ENCODE assay signal across 10 mouse cellular contexts in genomic region chr9:122204508-122204907, GRCm38 (mm10).
DNase-seq lines count a peak whose midpoint lies in the region; ATAC-seq and TF ChIP-seq lines count a peak whose summit lies in the region.
"Had no signal": no experiment of that assay in that cellular context is flagged by ENCODE, and none has a peak within 500 bp of the region (broad histone marks: within the 10 kb centered on the region; RNA-seq: fewer than 3 reads in every experiment).

No protein-coding gene starts in this region.

- no peak overlapping the region for H3K4me2 ChIP-seq in neural tube, embryonic 11.5 days (ENCODE audit: low read depth)
- H3K4me2 ChIP-seq in midbrain, embryonic 13.5 days (replicated peaks): no peak overlapping the region
- H3K4me2 ChIP-seq: limb, embryonic 13.5 days had no signal

- no peaks in the 10 kb centered on the region for H3K9me3 ChIP-seq in E14TG2a.4 (ENCODE audit: low read length)
- H3K9me3 ChIP-seq in neural tube, embryonic 11.5 days (ENCODE audit: control insufficient read depth, low read length): no peaks in the 10 kb centered on the region
- H3K9me3 ChIP-seq in midbrain, embryonic 13.5 days: no peaks in the 10 kb centered on the region
- H3K9me3 ChIP-seq: limb, embryonic 13.5 days had no signal

- ATAC-seq in neural tube, embryonic 11.5 days (ENCODE audit: insufficient read depth, low FRiP score, low TSS enrichment): no peak
- no peak for ATAC-seq in midbrain, embryonic 13.5 days

- H3K4me3 ChIP-seq in kidney, adult 2 months (ENCODE audit: insufficient read depth, low read depth, low read length): no peak overlapping the region
- H3K4me3 ChIP-seq in E14TG2a.4 (replicated peaks; ENCODE audit: low read length): no peak overlapping the region
- H3K4me3 ChIP-seq in bone marrow macrophage, adult 2 months (ENCODE audit: insufficient read depth, low read length): no peak overlapping the region
- H3K4me3 ChIP-seq in neural tube, embryonic 11.5 days (ENCODE audit: low read depth, low read length): no peak overlapping the region
- H3K4me3 ChIP-seq in midbrain, embryonic 13.5 days (replicated peaks): no peak overlapping the region
- H3K4me3 ChIP-seq: limb, embryonic 13.5 days had no signal

- H3K4me1 ChIP-seq in kidney, adult 2 months (ENCODE audit: control insufficient read depth, insufficient read depth, low read length): no peaks in the 10 kb centered on the region
- peaks cover 7% of the 10 kb centered on the region for H3K4me1 ChIP-seq in E14TG2a.4 (replicated peaks; ENCODE audit: low read depth, low read length)
- peaks cover 6% of the 10 kb centered on the region; the same call in 1 of the 2 replicates for H3K4me1 ChIP-seq in bone marrow macrophage, adult 2 months (ENCODE audit: control insufficient read depth, insufficient read depth, low read length)
- H3K4me1 ChIP-seq in neural tube, embryonic 11.5 days (ENCODE audit: control insufficient read depth, insufficient read depth, low read length): peaks cover 3% of the 10 kb centered on the region; the same call in 1 of the 2 replicates
- H3K4me1 ChIP-seq in midbrain, embryonic 13.5 days (replicated peaks): peaks cover 10% of the 10 kb centered on the region

- no peak for TF ChIP-seq POLR2A in kidney, adult 2 months (IDR thresholded peaks at IDR 0.05; ENCODE audit: low read depth, low read length)
- TF ChIP-seq POLR2A in bone marrow macrophage, adult 2 months (IDR thresholded peaks at IDR 0.05; ENCODE audit: borderline replicate concordance, low read depth, low read length): no peak

- no peak for DNase-seq in kidney, adult 2 months
- DNase-seq in kidney, postnatal 10 days: no peak
- DNase-seq in neural tube, embryonic 11.5 days (ENCODE audit: low spot score): peak; percentile 38
- DNase-seq in adipocyte (ENCODE audit: low spot score): no peak
- no peak for DNase-seq in kidney, adult 9 months
- DNase-seq: adrenal gland, postnatal 25 days had no signal

- WGBS in kidney, adult 2 months: 80% methylated on average over 7 of the region's 7 CpGs
- 63% methylated on average over 7 of the region's 7 CpGs for WGBS in neural tube, embryonic 11.5 days
- 69% methylated on average over 7 of the region's 7 CpGs for WGBS in midbrain, embryonic 13.5 days

- H3K36me3 ChIP-seq in kidney, adult 2 months (ENCODE audit: control insufficient read depth, insufficient read depth, low read length): no peaks in the 10 kb centered on the region
- no peaks in the 10 kb centered on the region for H3K36me3 ChIP-seq in E14TG2a.4 (ENCODE audit: insufficient read depth, low read length)
- no peaks in the 10 kb centered on the region for H3K36me3 ChIP-seq in neural tube, embryonic 11.5 days (ENCODE audit: control insufficient read depth, insufficient read depth, low read length)
- H3K36me3 ChIP-seq in midbrain, embryonic 13.5 days: peaks cover 17% of the 10 kb centered on the region; the same call in 1 of the 2 replicates

- no peak overlapping the region for H3K9ac ChIP-seq in neural tube, embryonic 11.5 days (ENCODE audit: low read length)
- no peak overlapping the region for H3K9ac ChIP-seq in midbrain, embryonic 13.5 days (replicated peaks)
- H3K9ac ChIP-seq: limb, embryonic 13.5 days had no signal

- H3K27me3 ChIP-seq in kidney, adult 2 months (replicated peaks; ENCODE audit: control insufficient read depth, insufficient read depth, low read length): no peaks in the 10 kb centered on the region
- H3K27me3 ChIP-seq in E14TG2a.4 (ENCODE audit: insufficient read depth, low read length): peaks cover 6% of the 10 kb centered on the region; the same call in 1 of the 2 replicates
- no peaks in the 10 kb centered on the region for H3K27me3 ChIP-seq in neural tube, embryonic 11.5 days (ENCODE audit: control insufficient read depth, insufficient read depth, low read length)
- H3K27me3 ChIP-seq in midbrain, embryonic 13.5 days: no peaks in the 10 kb centered on the region
- H3K27me3 ChIP-seq: limb, embryonic 13.5 days had no signal

- no peak overlapping the region for H3K27ac ChIP-seq in kidney, adult 2 months (ENCODE audit: insufficient read depth, low read depth, low read length)
- no peak overlapping the region for H3K27ac ChIP-seq in bone marrow macrophage, adult 2 months (ENCODE audit: insufficient read depth, low read depth, low read length)
- H3K27ac ChIP-seq in neural tube, embryonic 11.5 days (ENCODE audit: low read depth, low read length): no peak overlapping the region
- no peak overlapping the region for H3K27ac ChIP-seq in midbrain, embryonic 13.5 days
- H3K27ac ChIP-seq: limb, embryonic 13.5 days had no signal

- peak; percentile 25; the same call in 1 of the 2 replicates for TF ChIP-seq CTCF in kidney, adult 2 months (conservative IDR thresholded peaks at IDR 0.05; ENCODE audit: insufficient read depth, insufficient read length, low read depth, low read length)
- TF ChIP-seq CTCF in E14TG2a.4 (conservative IDR thresholded peaks at IDR 0.05; ENCODE audit: low read length): peak; percentile 71
- TF ChIP-seq CTCF in bone marrow macrophage, adult 2 months (IDR thresholded peaks at IDR 0.05; ENCODE audit: low read depth, low read length): peak; percentile 36; the same call in 1 of the 2 replicates
